Mouse (Mus musculus) left cerebral cortex, postnatal 25 days (tissue): ENCODE data around the gene Gga3. TPM values are rescaled to one million over a fixed set of nuclear protein-coding genes. Genes with fewer than 3 reads are reported as not detected.
A peak's percentile ranks its signal among the peaks of the same experiment; 100 is the strongest.
"Not testable (repeated sequence)": the region's sequence is repeated elsewhere in the genome, so short reads cannot be mapped to it uniquely, and the experiment has no call there.

Experiments used
- DNase-seq, 2 experiments: peaks; one replicate each; pipeline ENCODE4 v3.0.0; 2022; ENCODE audit warnings: low spot score in 2 of 2, mixed read lengths in 1 of 2
- intact Hi-C: fragments of 180-260 bp; cut with DNase I; formaldehyde crosslinking; loops from one replicate; pipeline ENCODE4 v1.15.1; 2025
- total RNA-seq, 2 experiments: library from RNA; stranded (reverse); gene quantifications; 2 replicates each; pipeline ENCODE4 v1.2.3; 2021

The Gga3 gene
- 10 to 100 TPM; 76.5 to 88.6 TPM for total RNA-seq

DNA sequence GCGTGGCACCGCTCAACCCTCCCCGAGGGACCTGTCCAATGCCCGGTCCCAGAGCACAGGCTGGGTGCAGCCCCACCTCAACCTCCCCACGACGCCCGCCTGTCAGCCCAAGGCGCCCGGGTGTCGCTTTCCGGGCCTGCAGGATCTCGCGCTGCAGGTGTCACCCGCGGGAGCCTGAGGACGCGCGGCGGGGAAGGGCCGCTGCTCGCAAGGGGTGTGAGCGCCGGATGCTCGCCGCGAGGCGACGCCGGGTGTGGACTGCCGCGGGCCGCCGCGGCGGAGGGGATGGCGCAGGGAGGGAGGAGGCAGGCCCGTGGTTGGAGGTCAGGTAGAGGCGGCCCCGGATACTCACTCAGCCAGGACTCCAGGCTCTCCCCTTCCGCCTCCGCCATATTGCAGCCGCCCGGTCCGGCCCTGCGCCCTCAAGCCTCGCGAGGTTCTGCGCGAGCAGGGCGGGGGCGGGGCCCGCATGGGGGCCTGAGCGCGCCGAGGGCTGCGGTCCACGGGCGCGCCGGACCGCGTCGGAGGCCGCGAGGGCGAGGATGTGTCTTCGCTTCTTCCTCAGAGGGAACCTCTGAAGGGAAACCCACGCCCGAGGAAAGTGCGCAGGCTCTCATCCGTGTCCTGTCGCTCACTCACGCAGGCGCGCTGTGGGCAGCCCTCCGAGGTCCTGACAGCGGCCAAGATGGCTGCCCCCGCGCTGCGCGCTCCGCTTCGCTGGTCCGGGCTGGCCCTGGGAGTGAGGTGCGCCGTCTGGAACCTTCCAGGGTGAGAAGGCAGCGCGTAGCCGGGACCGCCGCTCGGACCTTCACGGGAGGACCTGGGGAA, at the start of gene Gga3, which contains the start of gene Mrps7:
Gga3 (minus strand) TSS at position 576 of the 828 bp plus-strand sequence.
Mrps7 (plus strand) TSS at position 450 of the 828 bp plus-strand sequence.
- DNase-seq = peak; percentile 88 to 93
- intact Hi-C loops = no loop called here

DNA sequence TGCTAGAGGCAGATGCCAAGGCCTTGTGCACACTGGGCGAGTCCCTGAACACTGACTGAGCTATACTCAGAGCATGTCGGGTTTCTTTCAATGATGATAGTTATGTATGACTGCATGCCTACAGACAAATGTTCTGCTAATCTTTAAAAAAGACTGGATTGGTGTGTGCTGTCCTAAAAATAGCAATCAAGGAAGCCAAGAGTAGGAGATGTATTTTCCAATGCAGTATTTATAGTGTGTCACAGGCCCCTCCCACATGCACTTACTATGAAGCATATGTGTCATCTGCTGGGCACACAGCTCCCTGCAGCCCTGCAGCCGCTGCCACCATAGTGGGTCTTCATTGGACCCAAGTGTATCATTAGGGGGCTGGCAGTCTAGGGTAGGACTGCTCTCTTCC, 49.3 kb upstream of the Gga3 start:
- peak; percentile 53 to 87 for DNase-seq
- intact Hi-C loops = no loop called here

DNA sequence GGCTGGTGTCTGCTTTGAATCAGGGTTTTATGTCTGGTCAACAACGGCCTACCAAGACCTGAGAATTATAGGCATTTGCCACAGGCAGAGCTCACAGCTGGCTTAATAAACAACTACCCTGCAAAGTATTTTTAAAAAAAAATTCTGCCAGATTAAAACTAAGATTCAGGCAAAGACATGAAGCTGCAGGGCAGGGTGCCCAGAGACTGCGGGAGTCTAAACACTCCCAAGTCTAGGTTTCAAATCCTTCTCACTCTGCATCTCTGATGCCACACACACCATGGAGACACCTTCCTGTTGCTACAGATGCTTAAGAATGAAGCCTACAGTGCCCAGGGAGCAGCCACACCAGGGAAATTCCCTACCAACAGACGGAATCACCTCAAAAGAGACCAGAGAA, 47.8 kb upstream of the Gga3 start:
- intact Hi-C loops = no loop called here
- DNase-seq = no peak

DNA sequence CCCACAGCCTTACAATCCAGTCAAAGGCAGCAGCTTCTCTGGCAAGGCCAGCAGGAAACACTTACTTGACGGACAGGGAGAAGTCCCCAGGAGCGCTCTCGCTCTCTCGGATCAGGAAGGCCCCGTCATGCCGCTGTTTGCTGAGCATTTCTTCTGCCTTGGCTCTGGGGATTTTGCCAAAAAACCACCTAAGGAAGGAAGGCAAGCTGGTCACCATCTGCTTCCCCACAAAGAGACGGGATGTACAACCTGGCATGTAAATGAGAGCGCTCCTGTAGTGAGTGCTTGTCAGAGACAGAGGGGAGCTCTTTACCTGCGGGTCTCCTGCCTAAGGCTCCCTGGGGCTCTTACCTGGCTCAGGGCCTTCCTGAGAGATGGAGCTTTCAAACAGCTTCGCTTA, 45.9 kb upstream of the Gga3 start:
- peak; percentile 53 to 82 for DNase-seq
- intact Hi-C loops = loop anchor here (2.0 to 5.0 kb wide), 2 partner anchors 59 to 163 kb away; partner anchors contain the start of genes Caskin2, Grb2 and Tsen54

DNA sequence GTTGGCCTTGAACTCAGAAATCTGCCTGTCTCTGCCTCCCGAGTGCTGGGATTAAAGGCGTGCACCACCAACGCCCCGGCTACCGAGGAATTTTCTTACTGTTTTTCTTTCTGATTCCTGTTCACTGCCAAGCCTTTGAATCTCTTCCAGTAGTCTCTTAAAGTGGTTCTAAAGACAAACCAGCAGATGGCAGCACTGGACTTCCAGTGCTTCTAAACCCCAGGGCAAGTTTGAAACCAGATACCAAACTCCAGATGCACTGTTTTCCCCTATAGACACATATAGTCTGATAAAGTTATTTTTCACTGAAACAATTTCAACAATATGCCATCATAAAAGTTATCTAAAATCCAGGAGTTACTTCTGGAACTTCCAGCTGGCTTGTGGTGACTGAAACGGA, 43.6 kb upstream of the Gga3 start:
- intact Hi-C loops = loop anchor here (1.0 to 5.0 kb wide), 2 partner anchors 67 to 165 kb away; partner anchors contain the start of genes Caskin2 and Tsen54
- peak; percentile 67 to 80 for DNase-seq

DNA sequence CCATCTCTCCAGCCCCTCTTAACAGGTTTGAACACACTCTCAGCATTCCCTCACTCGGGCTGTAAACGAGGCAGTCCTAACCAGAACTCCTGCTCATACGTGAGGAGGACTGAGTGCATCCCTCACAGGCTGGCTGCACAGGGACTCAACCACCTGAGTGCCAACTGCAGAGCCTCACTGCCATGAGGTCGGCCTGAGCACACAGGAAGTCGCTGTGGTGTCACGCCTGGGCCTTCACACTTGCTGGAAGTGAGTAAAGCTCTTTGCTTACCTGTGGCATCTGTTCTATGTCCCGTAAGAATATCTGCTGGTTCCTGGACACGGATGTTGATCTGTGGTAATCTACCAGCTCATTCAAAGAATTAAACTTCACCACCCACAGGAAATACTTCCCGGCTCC, 42.6 kb upstream of the Gga3 start:
- intact Hi-C loops = loop anchor here (5.0 kb wide), 1 partner anchor 166 kb away; the partner anchor contains the start of genes Caskin2 and Tsen54

DNA sequence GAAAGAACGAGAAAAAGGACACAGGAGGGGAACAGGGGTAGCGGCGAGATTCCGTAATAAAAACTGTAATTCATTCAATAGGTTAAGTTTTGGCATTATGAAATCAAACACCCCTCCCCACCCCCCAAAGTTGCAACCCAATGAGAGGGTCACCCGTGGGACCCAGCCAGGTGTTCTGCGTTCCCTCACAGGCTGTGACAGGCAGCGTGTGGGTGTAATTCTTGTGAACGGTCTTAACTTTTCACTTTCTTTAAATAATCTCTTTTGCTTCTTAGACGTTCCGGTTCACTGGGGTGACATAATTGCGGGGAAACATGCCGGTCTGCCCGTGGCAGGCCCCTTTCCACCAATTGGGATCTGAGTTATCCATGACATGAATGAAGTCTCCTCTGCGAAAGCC, 41.6 kb upstream of the Gga3 start:
- intact Hi-C loops = loop anchor here (5.0 kb wide), 1 partner anchor 167 kb away; the partner anchor contains the start of genes Caskin2 and Tsen54
- DNase-seq = not testable (repeated sequence)

More for the DNA sequence above, 42.6 kb upstream of the Gga3 start:
- DNase-seq = no peak

DNA sequence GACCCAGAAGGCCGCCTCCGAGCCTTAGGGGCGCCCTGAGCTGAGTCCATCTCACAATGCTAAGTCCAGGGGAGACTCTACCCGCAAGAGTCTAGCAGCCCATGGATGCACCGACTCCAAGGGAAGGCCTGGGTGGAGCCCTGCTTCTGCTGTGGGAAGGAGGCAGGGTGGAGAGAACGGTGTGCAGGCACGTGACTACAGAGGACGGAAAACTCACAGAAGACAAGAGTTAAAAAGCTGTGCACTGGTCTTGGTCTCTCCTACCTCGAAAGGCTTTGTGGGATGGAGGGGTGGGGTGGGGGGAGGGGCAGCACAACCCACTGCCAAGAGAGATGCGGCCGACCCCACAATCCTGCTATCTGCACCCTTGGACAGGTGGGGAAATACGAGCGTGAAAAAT, 40.5 kb upstream of the Gga3 start:
- intact Hi-C loops = no loop called here

DNA sequence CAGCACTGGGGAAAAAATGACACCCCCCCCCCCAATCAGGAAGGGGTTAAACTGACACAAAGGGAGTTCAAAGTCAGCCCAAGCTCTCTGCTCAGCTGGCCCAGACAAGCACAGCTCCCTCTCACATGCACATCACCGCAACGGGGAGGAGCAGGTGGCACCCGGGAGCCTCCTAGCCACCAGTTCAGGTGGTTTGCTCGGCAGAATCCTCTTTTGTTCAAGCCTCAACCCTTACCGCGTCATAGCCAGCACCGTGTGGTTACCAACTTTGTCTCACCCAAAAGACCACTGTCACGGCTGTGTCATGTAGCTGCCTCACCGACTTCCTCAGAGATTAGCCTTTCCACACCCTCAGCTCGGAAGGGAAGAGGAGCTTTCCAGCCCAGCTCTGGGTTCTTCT, 39.4 kb upstream of the Gga3 start:
- intact Hi-C loops = no loop called here
- no peak for DNase-seq

More for the DNA sequence above, 40.5 kb upstream of the Gga3 start:
- DNase-seq = no peak

DNA sequence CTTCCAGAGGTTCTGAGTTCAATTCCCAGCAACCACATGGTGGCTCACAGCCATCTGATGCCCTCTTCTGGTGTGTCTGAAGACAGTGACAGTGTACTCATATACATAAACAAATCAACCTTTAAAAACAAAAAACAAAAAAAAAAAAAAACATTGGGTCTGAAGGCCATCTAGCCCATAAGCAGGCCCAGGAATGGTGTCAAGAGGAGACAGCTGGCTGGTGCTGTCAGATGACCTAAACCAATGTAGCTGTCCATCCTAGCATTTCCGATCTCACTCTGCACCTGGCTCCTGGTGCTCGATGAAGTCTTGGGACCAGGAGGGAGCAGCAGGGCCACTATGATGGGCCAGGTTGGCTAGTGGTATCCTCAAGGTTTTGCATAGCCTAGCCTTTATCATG, 38.9 kb upstream of the Gga3 start:
- no peak for DNase-seq
- intact Hi-C loops = no loop called here

DNA sequence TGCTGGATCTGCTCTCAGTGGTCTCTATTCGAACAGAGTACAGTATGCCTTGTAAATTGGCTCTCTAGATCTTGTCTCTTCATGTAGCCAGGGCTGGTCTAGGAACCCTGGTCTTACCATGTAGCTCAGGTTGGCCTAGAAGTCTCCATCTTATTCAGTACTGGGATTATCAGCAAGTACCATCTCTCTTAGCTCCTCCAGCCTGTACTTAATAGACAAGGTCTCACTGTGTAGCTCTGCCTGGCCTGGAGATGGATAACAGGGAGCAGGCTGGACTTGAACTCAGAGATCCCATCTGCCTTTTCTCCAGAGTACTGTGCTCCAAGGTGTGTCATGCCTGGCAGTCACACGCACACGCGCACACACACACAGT, 37.8 kb upstream of the Gga3 start:
- intact Hi-C loops = no loop called here

DNA sequence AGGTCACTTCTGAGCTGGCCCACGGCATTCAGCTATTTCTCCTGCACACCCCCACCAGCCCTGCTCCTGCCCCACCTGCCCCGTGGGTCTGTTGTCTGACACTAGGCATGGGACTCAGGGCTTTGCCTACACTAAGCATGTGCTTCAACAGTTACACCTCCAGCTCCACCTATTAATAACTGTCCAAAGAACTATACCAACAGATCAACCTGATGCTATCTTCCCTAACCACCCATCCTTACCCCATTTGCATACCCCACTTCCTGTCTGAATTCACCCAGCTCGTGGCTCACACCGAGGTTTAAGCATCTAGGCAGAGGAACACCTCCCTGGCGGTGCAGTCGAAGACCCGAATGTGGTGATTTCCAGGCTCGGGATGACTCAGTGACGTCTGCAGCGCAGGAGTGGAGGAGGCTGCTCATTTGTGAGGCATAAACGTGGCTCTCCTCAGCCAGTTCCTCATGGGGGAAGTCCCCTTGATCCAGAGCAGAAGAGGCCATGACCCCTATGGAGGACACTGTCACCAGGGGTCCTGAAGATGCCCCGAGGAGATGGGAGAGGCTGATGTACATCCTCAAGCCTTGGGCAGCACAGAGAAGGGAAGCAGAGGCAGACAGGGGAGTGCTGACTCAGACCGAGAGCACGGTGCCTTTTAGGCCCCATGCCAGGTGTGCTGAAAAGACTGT, 37.3 kb upstream of the Gga3 start:
- DNase-seq = peak in 1 of 2 experiments; percentile 52
- intact Hi-C loops = no loop called here

More for the DNA sequence above, 37.8 kb upstream of the Gga3 start:
- no peak for DNase-seq

DNA sequence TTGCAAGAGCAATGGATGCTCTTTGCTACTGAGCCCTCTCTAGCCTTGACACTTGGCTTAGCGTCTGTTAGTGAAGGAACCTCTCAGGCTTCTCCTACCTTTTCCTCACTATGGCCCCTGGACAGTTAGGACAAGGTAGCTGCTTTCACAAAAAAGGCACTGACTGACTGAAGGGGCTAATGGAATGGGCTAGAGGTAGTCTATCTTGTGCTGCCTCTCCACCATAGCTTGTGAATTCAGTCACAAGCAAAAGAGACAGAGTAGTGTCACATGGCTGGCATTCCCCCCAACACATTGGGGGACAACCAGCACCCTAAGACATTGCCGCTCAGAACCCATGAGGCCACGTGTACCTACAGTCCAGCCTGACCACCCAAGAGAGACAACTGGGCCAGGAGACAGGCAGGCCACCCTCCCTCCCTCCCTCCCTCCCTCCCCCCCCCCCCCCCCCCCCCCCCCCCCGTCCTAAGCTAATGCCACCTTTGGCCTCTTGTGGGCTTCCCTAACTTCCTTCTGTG, 36.5 kb upstream of the Gga3 start:
- intact Hi-C loops = no loop called here
- no peak for DNase-seq

DNA sequence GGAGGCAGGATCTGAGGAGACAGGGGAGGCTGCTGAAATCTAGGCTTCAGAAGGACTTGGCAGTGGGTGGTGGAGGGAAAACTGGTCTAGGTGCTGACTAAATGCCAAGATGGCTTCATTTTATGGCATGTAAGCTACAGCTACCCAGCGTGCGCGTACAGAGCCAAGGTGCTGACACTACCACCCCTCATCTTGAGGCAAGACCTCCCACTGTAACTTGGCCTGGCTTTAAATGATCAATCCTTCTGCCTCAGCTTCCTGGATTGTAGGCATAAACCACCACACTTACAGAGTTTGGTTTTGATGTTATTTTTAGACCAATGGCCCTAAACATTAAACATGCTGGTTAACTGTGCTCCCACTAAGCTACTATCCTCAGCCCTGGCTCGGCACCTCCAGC, 35.7 kb upstream of the Gga3 start:
- DNase-seq = no peak
- intact Hi-C loops = no loop called here

DNA sequence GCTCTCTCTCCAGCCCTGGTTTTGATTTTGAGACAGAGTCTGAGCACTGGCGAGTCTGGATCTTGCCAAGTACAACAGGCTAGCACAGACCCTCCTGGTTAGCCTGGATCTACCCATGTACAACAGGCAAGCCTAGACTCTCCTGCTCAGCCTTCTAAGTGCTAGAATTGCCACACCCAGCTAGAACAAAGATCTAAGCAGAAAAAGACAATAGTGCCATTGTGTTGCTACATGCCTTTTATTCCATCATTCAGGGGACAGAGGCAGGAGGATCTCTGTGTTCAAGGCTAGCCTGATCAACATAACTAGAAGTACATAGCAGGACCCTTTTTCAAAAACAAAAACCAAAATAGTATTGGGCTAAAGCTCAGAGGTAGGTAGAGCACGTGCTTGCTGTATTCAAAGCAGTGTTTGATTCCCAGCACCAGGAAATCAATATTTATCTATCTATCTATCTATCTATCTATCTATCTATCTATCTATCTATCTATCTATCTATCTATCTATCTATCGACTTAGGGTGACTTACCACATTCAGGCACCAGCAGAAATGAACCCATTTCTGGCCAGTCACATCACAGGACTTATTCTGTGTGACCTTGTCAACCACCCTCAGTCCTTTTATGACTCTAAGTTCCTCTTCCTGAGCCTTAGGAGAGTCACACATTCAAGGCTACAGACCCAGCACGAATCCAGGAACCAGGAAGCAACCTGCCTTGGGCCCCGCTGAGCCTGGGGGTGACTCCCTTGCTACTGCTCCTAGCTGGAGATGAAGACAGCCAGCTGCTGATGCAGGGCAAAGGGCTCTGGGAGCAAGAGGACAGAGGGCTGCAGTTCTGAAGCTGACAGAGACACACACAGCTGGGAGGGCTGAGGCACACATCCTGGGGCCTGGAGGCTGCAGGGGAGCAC, 34.9 kb upstream of the Gga3 start:
- DNase-seq = no peak
- intact Hi-C loops = no loop called here

DNA sequence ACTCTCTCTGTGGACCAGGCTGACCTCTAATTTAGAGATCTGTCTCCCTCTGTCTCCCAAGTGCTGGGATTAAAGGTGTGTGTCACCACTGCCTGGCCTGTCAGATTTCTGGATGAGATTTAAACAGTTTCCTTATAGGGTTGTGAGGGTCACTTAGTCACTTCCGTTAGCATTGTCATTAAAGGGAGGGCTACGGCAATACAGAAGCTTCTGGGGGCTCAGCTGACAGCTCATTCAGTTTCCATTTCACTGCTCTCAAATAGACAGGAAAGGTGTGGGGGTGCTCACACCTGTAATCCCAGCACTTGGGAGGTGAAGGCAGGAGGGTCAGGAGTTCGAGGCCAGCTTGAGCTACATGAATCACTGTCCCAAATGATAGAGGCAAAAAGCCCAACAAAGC, 33.1 kb upstream of the Gga3 start:
- intact Hi-C loops = no loop called here
- DNase-seq = no peak

DNA sequence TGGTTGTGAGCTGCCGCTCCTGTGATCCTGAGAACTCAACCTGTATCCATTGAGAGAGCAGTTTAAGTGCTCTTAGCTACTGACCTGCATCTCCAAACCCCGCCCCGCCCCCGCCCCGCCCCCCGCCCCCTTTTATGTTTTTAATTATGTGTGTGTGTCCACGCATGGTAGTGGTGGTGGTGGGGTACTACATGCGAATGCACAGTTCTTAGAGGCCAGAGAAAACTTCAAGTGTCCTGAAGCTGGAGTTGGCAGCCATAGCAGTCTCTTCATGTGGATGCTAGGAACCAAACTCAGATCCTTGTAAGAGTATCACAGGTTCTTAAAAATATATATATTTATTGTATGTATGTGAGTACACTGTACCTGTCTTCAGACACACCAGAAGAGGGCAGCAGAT, 31.6 kb upstream of the Gga3 start:
- DNase-seq = no peak

DNA sequence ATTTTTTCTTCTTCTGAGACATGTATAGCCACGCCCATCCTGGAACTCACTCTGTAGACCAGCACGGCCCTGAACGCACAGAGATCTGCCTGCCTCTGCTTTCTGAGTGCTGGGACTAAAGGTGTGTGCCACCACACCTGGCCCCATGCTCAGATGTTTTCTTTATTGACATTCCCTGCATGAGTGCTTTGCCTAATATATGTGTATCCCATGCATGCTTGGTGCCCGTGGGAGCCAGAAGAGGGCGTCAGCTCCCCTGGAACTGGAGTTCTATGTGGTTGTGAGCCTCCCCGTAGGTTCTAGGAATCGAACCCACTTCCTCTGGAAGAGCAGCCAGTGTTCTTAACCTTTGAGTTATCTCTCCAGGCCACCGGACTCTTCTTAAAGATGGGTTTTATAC, 31.2 kb upstream of the Gga3 start:
- no peak for DNase-seq
- intact Hi-C loops = no loop called here

More for the DNA sequence above, 31.6 kb upstream of the Gga3 start:
- intact Hi-C loops = no loop called here

DNA sequence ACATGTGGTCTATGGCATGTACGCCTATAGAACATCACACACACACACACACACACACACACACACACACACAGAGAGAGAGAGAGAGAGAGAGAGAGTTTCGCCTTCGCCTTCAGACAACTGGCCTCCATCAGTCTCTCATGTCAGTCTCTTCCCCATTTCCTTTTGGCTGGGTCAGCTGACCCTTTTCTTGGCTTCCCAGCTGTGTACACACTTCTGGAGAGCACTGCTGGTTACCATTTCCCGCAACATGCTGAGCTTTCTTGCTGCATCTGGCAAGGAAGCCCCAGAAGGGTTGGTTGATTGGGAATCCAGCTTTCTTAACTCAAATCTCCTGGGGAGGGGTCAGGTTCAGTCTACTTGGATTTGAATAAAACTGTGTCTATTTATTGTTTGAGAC, 30.3 kb upstream of the Gga3 start:
- intact Hi-C loops = loop anchor here (5.0 kb wide), 1 partner anchor 178 kb away; the partner anchor contains the start of genes Caskin2 and Tsen54
- no peak for DNase-seq
